Mouse (Mus musculus) stomach, embryonic 16.5 days (tissue): Measurements from ENCODE around the gene Trip4. TPM values are rescaled to one million over a fixed set of nuclear protein-coding genes. Genes with fewer than 3 reads are reported as not detected.
A peak's percentile ranks its signal among the peaks of the same experiment; 100 is the strongest.

ENCODE experiments used
- ATAC-seq: fragments of 200-750 bp; cut with Nextera tagmentation; 2 replicates; pipeline ENCODE4 v1.8.0; 2017; ENCODE audit warnings: moderate number of reproducible peaks, moderate TSS enrichment; ENCODE audit not compliant: insufficient read depth, low FRiP score
- H3K27ac ChIP-seq: fragments of 300-500 bp; sonication (generic); 2 replicates; pipeline ENCODE4 v1.5.1; 2014; ENCODE audit warnings: low read length
- H3K27me3 ChIP-seq: fragments of 300-500 bp; sonication (generic); 2 replicates; pipeline ENCODE4 v1.6.1; 2014; ENCODE audit warnings: low read length, control low read depth, mixed read lengths; ENCODE audit not compliant: control insufficient read depth, insufficient read depth
- H3K36me3 ChIP-seq: fragments of 300-500 bp; sonication (generic); 2 replicates; pipeline ENCODE4 v1.6.1; 2014; ENCODE audit warnings: low read length; ENCODE audit not compliant: control insufficient read depth, insufficient read depth
- H3K4me1 ChIP-seq: fragments of 300-500 bp; sonication (generic); 2 replicates; pipeline ENCODE4 v1.6.1; 2014; ENCODE audit warnings: low read length, control low read depth, mixed read lengths; ENCODE audit not compliant: control insufficient read depth, insufficient read depth
- H3K4me2 ChIP-seq: fragments of 300-500 bp; sonication (generic); 2 replicates; pipeline ENCODE4 v1.6.1; 2014; ENCODE audit warnings: low read depth, low read length, mixed read lengths
- H3K4me3 ChIP-seq: fragments of 300-500 bp; sonication (generic); replicated peaks from 2 replicates; pipeline ENCODE4 v1.5.1; 2014; ENCODE audit warnings: mild to moderate bottlenecking, low read length
- H3K9ac ChIP-seq: fragments of 300-500 bp; sonication (generic); 2 replicates; pipeline ENCODE4 v1.6.1; 2014; ENCODE audit warnings: low read length
- H3K9me3 ChIP-seq: fragments of 300-500 bp; sonication (generic); replicated peaks from 2 replicates; pipeline ENCODE4 v1.6.1; 2016; ENCODE audit warnings: low read length, control low read depth; ENCODE audit not compliant: control insufficient read depth
- WGBS: fragments of 180-500 bp; shearing (Covaris S2); extraction: QIAGEN DNeasy Blood & Tissue Kit; methylation state at CpG from one replicate; pipeline ENCODE4 v1.1.7; 2014; 5-methylcytosine and 5-hydroxymethylcytosine counted together
- polyA plus RNA-seq: library from polyadenylated mRNA; unstranded; fragments of >200 nt; fragmentation: Nextera tagmentation; extraction: Ambion mirVana; gene quantifications from 2 replicates; pipeline ENCODE4 v1.2.1, GENCODE M21; 2015

Trip4 gene
- polyA plus RNA-seq, 1 experiment from 2014 or later: 29.3 TPM

DNA sequence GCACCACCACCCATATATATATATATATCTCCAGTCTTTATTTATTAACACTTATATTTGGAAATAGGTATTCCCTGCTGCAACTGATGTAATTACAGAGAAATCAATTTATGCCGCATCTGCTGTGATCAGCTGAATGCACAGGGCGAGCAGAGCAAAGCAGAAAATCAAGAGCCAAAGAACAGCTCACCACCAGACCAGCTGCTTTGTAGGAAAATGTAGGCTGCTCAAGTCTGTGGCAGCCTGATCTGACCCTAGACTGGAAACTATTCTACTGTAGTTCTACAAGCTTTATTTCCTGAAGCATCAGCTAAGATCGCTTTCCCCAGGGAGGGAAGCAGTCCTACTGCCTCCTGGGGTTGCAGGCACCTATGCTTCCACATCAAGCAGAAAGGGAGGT lies 115.1 kb downstream of the Trip4 start:
- WGBS: 79% methylated on average over 3 of the region's 3 CpGs
- H3K4me1 ChIP-seq: peaks cover 15% of the 10 kb centered on the region
- H3K27me3 ChIP-seq: no peaks in the 10 kb centered on the region

DNA sequence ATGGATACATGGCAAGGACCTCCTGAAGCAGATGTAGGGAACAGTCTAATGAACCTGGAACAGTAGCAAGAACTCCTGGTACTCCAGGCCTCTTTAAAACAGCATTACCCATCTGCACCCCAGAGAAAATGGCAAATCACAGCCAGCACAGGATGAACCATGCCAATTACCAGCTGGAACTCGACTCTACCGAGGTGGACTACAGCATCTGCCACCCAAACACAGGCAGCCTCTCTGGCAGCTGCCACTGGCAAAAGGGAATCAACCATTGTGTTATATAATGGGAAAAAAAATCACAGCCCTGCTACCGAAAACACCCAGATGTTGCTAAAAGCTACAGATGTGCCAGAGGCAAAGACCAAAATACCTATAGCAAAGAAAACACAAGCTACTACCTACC lies 115.5 kb downstream of the Trip4 start:
- Histone ChIP-seq H3K4me2 (no peak overlapping the region), H3K9me3 (no peaks in the 10 kb centered on the region), H3K27ac (no peak overlapping the region), H3K27me3 (no peaks in the 10 kb centered on the region), H3K36me3 (peaks cover 4% of the 10 kb centered on the region; the same call in 1 of the 2 replicates), H3K4me1 (peaks cover 15% of the 10 kb centered on the region), H3K4me3 (no peak overlapping the region), H3K9ac (no peak overlapping the region)
- 80% methylated on average over 3 of the region's 3 CpGs for WGBS
- ATAC-seq: no peak

More for the DNA sequence above, 115.1 kb downstream of the Trip4 start:
- no peak for ATAC-seq
- peaks cover 4% of the 10 kb centered on the region; the same call in 1 of the 2 replicates for H3K36me3 ChIP-seq
- H3K27ac ChIP-seq: no peak overlapping the region
- no peak overlapping the region for H3K9ac ChIP-seq
- no peaks in the 10 kb centered on the region for H3K9me3 ChIP-seq
- no peak overlapping the region for H3K4me2 ChIP-seq
- no peak overlapping the region for H3K4me3 ChIP-seq

DNA sequence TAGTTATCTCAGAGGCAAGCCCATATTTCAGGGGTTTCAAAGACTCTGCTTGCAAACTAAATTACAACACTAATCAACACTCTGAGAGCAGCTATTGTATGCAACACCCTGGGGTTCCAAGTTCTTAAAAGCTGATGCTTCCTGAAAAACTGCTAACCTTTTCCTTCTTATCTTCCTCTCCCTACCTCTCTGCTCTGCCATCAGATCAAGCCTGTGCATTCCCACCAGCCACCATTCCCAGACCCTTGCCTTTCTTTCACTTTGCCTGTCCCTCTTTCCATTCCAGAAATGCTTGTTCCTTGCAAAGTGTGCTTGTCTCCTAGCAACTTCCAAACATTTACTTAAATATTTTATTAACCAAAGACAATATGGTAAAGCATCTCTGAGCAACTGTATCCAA lies 116.7 kb downstream of the Trip4 start:
- peaks cover 24% of the 10 kb centered on the region for H3K4me1 ChIP-seq
- H3K9me3 ChIP-seq: no peaks in the 10 kb centered on the region
- 0 out of 2 replicates have a peak overlapping the region, but pooled peaks have one; percentile 15 for H3K27ac ChIP-seq
- no peak overlapping the region for H3K9ac ChIP-seq
- H3K4me2 ChIP-seq: no peak overlapping the region
- ATAC-seq: no peak
- no peak overlapping the region for H3K4me3 ChIP-seq
- peaks cover 4% of the 10 kb centered on the region; the same call in 1 of the 2 replicates for H3K36me3 ChIP-seq
- no peaks in the 10 kb centered on the region for H3K27me3 ChIP-seq

DNA sequence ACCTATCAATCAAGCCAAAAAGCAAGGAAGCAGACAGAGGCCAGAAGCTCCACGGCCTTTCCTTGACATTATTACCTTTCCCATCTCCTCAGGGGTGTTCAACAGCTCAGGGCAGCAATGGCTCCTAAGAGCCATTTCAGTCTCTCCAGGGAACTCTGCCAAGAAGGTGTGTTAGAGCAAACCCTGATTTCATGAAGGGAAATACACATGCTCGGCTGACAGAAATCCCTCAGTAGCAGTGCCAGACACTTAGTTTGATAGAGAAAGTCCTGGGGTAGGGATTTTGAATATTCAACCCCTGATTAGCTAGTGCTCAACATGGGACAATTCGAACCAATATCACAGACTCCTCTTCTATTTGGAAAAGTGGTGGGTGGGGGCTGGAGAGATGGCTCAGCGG lies 117.5 kb downstream of the Trip4 start:
- H3K4me1 ChIP-seq: peaks cover 26% of the 10 kb centered on the region
- 0 out of 2 replicates have a peak overlapping the region, but pooled peaks have one; percentile 5 for H3K27ac ChIP-seq
- WGBS: 57% methylated on average over 4 of the region's 4 CpGs
- no peaks in the 10 kb centered on the region for H3K9me3 ChIP-seq
- H3K27me3 ChIP-seq: no peaks in the 10 kb centered on the region
- no peak overlapping the region for H3K4me2 ChIP-seq
- H3K4me3 ChIP-seq: no peak overlapping the region
- H3K36me3 ChIP-seq: peaks cover 4% of the 10 kb centered on the region; the same call in 1 of the 2 replicates
- no peak for ATAC-seq
- H3K9ac ChIP-seq: no peak overlapping the region

DNA sequence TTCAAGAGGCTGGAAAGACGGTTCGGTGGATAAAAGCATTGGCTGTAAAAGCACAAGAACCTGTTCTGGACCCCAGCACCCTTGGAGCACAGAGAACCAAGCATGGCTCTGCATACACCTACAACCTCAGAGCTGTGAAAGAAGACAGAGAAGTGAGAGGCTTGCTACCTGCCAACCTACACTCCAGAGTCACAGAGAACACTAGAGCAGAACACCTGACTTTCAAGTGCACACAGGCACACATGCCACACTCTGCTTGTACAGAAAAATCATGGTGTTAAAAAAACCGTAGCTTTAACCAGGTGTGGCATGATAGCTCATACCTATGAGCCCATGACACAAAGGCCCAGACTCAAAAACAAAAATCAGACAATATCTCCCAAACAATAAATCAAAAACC lies 118.8 kb downstream of the Trip4 start:
- 86% methylated on average over 3 of the region's 3 CpGs for WGBS
- Histone ChIP-seq H3K27ac (no peak overlapping the region), H3K9me3 (no peaks in the 10 kb centered on the region), H3K4me1 (peaks cover 26% of the 10 kb centered on the region), H3K36me3 (peaks cover 4% of the 10 kb centered on the region; the same call in 1 of the 2 replicates), H3K4me3 (no peak overlapping the region), H3K4me2 (no peak overlapping the region), H3K27me3 (no peaks in the 10 kb centered on the region), H3K9ac (no peak overlapping the region)
- ATAC-seq: no peak

DNA sequence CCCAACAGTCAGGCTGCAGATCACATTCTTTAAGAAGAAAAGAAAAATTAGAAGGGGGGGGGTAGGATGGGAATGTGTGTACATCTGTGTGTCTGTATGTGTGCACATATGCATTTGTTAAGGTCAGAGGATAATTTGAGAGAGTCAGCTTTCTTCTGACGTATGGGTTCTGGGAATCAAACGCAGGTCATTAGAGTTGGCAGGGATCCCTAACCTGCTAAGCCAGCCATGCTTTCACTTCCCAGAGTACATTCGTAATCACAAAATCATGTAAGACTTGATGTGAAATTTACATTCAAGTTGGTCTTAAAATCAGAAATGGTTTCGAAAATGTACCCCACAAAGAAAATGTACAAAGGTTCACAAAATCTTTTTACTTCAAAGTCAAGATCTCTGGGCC lies 120.0 kb downstream of the Trip4 start:
- H3K9ac ChIP-seq: no peak overlapping the region
- H3K36me3 ChIP-seq: no peaks in the 10 kb centered on the region
- H3K9me3 ChIP-seq: no peaks in the 10 kb centered on the region
- no peak for ATAC-seq
- 60% methylated on average over 4 of the region's 4 CpGs for WGBS
- H3K4me1 ChIP-seq: peaks cover 31% of the 10 kb centered on the region
- no peak overlapping the region for H3K27ac ChIP-seq
- no peaks in the 10 kb centered on the region for H3K27me3 ChIP-seq
- no peak overlapping the region for H3K4me3 ChIP-seq
- H3K4me2 ChIP-seq: no peak overlapping the region

DNA sequence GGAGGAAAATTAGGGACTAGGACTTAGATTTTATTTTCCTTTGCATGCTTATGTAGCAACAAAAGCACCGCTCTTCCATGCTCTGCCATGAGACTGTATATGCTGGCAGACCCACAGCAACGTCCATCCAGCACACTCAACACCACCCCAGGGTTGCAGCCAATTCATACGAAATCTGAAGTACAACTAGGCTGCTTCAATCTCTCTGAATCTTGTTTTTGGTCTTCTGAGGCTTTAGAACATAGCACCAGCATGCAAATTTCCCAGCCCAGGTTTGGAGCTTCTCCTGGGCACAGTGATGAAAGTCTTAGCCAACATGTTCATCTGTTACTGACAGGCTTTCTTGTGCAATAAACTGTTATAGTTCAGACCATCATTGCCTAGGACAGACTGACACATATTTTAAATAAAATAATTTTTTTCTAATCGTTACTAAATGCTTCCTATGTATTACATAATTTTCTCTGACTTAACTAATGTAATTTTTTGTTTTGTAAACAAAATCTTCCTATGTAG lies 120.7 kb downstream of the Trip4 start:
- Histone ChIP-seq H3K4me3 (no peak overlapping the region), H3K4me2 (no peak overlapping the region), H3K27ac (peak overlapping the region; percentile 46), H3K4me1 (peaks cover 31% of the 10 kb centered on the region), H3K27me3 (no peaks in the 10 kb centered on the region), H3K36me3 (no peaks in the 10 kb centered on the region), H3K9ac (peak overlapping the region; percentile 42; the same call in 1 of the 2 replicates), H3K9me3 (no peaks in the 10 kb centered on the region)
- 67% methylated on average over 4 of the region's 4 CpGs for WGBS
- ATAC-seq: no peak

DNA sequence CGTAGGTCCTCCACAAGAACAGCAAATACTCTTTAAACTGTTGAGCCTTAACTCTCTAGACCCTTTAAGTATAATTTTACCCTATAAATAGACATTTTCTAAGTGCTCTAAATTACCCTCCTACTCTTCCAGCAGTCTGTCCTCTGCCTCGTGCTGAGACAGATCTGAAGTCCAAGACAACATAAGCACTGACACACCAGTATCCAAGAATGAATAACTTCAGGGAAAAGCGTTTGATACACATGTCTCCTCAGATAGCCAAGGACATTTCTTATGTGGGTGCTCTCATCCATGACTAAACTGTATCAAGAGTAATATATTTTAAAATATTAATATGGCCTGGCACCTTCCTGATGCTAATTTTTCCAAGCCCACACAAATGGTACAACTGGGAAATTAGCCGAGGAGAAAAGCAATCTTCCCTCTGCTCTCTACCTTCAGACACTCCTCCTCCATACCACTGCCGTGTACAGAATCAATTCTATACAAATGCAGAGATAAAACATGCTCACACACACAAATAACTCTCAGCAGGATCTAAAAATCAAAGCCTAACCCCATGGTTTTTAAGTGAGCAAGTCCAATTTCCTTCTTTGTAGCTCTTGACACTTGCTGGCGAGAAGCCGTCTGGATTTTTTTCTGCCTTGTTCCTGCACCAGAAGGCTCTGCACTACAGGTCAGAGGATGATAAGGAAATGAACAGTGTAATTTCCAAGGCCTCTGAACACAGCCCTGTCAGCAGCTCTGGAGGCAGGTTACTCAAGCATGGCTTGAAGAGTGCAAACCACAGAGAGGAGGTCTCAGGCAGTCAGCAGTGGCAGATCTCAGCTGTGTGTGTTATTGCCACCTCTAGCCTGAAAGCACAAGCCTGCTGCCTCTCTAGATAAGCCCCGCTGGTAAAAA lies 121.5 kb downstream of the Trip4 start:
- H3K4me2 ChIP-seq: no peak overlapping the region

DNA sequence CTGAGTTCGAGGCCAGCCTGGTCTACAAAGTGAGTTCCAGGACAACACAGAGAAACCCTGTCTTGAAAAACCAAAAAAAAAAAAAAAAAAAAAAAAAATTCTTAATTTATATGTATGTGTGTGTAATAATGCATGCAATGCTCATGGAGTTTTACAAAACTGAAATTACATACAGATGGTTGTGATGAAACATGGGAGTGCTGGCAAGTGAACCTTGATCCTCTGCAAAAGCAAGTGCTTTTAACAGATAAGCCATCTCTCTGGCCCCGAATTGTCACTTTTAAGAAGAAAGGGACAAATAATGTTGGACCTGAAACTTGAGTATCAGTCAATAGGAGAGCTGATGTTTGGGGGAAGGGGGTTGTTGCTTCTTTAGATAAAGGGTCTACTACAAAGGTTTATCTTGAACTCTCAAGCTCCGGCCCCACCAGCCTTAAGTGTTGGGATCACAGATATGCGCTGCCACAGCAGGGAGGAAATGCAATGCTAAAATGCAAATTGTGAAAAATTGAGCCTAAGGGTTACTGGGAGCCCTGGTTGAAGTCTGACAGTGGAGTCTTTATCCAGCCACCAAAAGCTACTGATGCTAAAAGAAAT lies 122.7 kb downstream of the Trip4 start:
- Histone ChIP-seq H3K36me3 (no peaks in the 10 kb centered on the region), H3K4me3 (no peak overlapping the region), H3K9me3 (no peaks in the 10 kb centered on the region), H3K27me3 (no peaks in the 10 kb centered on the region), H3K4me2 (no peak overlapping the region), H3K9ac (no peak overlapping the region), H3K4me1 (peaks cover 17% of the 10 kb centered on the region), H3K27ac (no peak overlapping the region)
- 71% methylated on average over 4 of the region's 4 CpGs for WGBS
- ATAC-seq: no peak

More for the DNA sequence above, 121.5 kb downstream of the Trip4 start:
- H3K36me3 ChIP-seq: no peaks in the 10 kb centered on the region
- H3K9me3 ChIP-seq: no peaks in the 10 kb centered on the region
- peaks cover 29% of the 10 kb centered on the region for H3K4me1 ChIP-seq
- WGBS: 42% methylated on average over 8 of the region's 8 CpGs
- H3K27me3 ChIP-seq: no peaks in the 10 kb centered on the region
- no peak overlapping the region for H3K4me3 ChIP-seq
- ATAC-seq: peak; percentile 69; the same call in 1 of the 2 replicates
- peak overlapping the region; percentile 42; the same call in 1 of the 2 replicates for H3K9ac ChIP-seq
- peak overlapping the region; percentile 46 for H3K27ac ChIP-seq
